Mouse (Mus musculus): ENCODE measurements around the gene Herc2. TPM values are rescaled to one million over a fixed set of nuclear protein-coding genes. Genes with fewer than 3 reads are reported as not detected.
A peak's percentile ranks its signal among the peaks of the same experiment; 100 is the strongest.
"Not testable (repeated sequence)": the region's sequence is repeated elsewhere in the genome, so short reads cannot be mapped to it uniquely, and the experiment has no call there.

The Herc2 gene
- polyA plus RNA-seq (2016; fragmentation: Nextera tagmentation; extraction: Ambion mirVana): 17.5 and 22.2 TPM in 2 replicates

- WGBS: under 1% methylated on average over 47 of the region's 47 CpGs
- Histone ChIP-seq H3K36me3 (peaks cover 4% of the 10 kb centered on the region), H3K27me3 (ENCODE audit: low read depth, poor library complexity, severe bottlenecking) (no peaks in the 10 kb centered on the region), H3K9me3 (replicated peaks) (no peaks in the 10 kb centered on the region), H3K4me3 (peak within 1 kb of the TSS; percentile 81), H3K27ac (peak within 1 kb of the TSS; percentile 87), H3K4me1 (peaks cover 12% of the 10 kb centered on the region)
- DNase-seq (ENCODE audit: low spot score): peak; percentile 96
Observed at GRCm38 (mm10) chr7:56049831-56050321, at the start of gene Herc2. Gene Herc2 (plus strand): TSS chr7:56050196.

GRCm38 (mm10) chr7:56010318-56011017 lies 39.5 kb upstream of the Herc2 start:
- Histone ChIP-seq H3K4me3 (no peak overlapping the region), H3K27ac (no peak overlapping the region), H3K4me1 (no peaks in the 10 kb centered on the region), H3K9me3 (replicated peaks) (no peaks in the 10 kb centered on the region), H3K27me3 (ENCODE audit: low read depth, poor library complexity, severe bottlenecking) (no peaks in the 10 kb centered on the region), H3K36me3 (no peaks in the 10 kb centered on the region)
- DNase-seq (ENCODE audit: low spot score): no peak
- 89% methylated on average over 4 of the region's 4 CpGs for WGBS

- Histone ChIP-seq H3K4me3 (no peak overlapping the region), H3K4me1 (no peaks in the 10 kb centered on the region), H3K36me3 (no peaks in the 10 kb centered on the region), H3K27ac (no peak overlapping the region), H3K27me3 (ENCODE audit: low read depth, poor library complexity, severe bottlenecking) (no peaks in the 10 kb centered on the region), H3K9me3 (replicated peaks) (no peaks in the 10 kb centered on the region)
- no peak for DNase-seq (ENCODE audit: low spot score)
Observed at GRCm38 (mm10) chr7:56011018-56011333, 39.0 kb upstream of the Herc2 start.

- WGBS: 97% methylated on average over 14 of the region's 14 CpGs
- H3K27ac ChIP-seq: no peak overlapping the region
Observed at GRCm38 (mm10) chr7:56013261-56014001, 36.6 kb upstream of the Herc2 start.

GRCm38 (mm10) chr7:56014002-56014702 lies 35.8 kb upstream of the Herc2 start:
- H3K4me3 ChIP-seq; H3K27ac ChIP-seq; DNase-seq (ENCODE audit: low spot score); H3K36me3 ChIP-seq; H3K9me3 ChIP-seq (replicated peaks); H3K27me3 ChIP-seq (ENCODE audit: low read depth, poor library complexity, severe bottlenecking): not testable (repeated sequence)
- peaks cover 10% of the 10 kb centered on the region for H3K4me1 ChIP-seq
- 90% methylated on average over 7 of the region's 18 CpGs for WGBS

More at GRCm38 (mm10) chr7:56013261-56014001, 36.6 kb upstream of the Herc2 start:
- Histone ChIP-seq H3K9me3 (replicated peaks) (no peaks in the 10 kb centered on the region), H3K4me1 (peaks cover 4% of the 10 kb centered on the region; the same call in 1 of the 2 replicates), H3K27me3 (ENCODE audit: low read depth, poor library complexity, severe bottlenecking) (no peaks in the 10 kb centered on the region), H3K4me3 (no peak overlapping the region), H3K36me3 (no peaks in the 10 kb centered on the region)
- no peak for DNase-seq (ENCODE audit: low spot score)

GRCm38 (mm10) chr7:56015172-56015571 lies 34.8 kb upstream of the Herc2 start:
- H3K9me3 ChIP-seq (replicated peaks): no peaks in the 10 kb centered on the region
- peaks cover 13% of the 10 kb centered on the region for H3K4me1 ChIP-seq
- no peaks in the 10 kb centered on the region for H3K27me3 ChIP-seq (ENCODE audit: low read depth, poor library complexity, severe bottlenecking)
- H3K4me3 ChIP-seq: no peak overlapping the region
- H3K27ac ChIP-seq: no peak overlapping the region
- H3K36me3 ChIP-seq: no peaks in the 10 kb centered on the region
- WGBS: 87% methylated on average over 6 of the region's 6 CpGs
- DNase-seq (ENCODE audit: low spot score): no peak

GRCm38 (mm10) chr7:56015837-56016236 lies 34.2 kb upstream of the Herc2 start:
- Histone ChIP-seq H3K9me3 (replicated peaks) (no peaks in the 10 kb centered on the region), H3K27me3 (ENCODE audit: low read depth, poor library complexity, severe bottlenecking) (no peaks in the 10 kb centered on the region), H3K27ac (no peak overlapping the region), H3K4me3 (no peak overlapping the region), H3K4me1 (peaks cover 13% of the 10 kb centered on the region), H3K36me3 (no peaks in the 10 kb centered on the region)
- DNase-seq (ENCODE audit: low spot score): no peak
- WGBS: 93% methylated on average over 7 of the region's 7 CpGs

GRCm38 (mm10) chr7:56017761-56018160 lies 32.2 kb upstream of the Herc2 start:
- peaks cover 13% of the 10 kb centered on the region for H3K4me1 ChIP-seq
- no peak overlapping the region for H3K4me3 ChIP-seq
- WGBS: 86% methylated on average over 3 of the region's 3 CpGs
- no peak for DNase-seq (ENCODE audit: low spot score)
- H3K9me3 ChIP-seq (replicated peaks): no peaks in the 10 kb centered on the region
- H3K27ac ChIP-seq: no peak overlapping the region
- no peaks in the 10 kb centered on the region for H3K36me3 ChIP-seq
- no peaks in the 10 kb centered on the region for H3K27me3 ChIP-seq (ENCODE audit: low read depth, poor library complexity, severe bottlenecking)

- peaks cover 13% of the 10 kb centered on the region for H3K4me1 ChIP-seq
- no peaks in the 10 kb centered on the region for H3K27me3 ChIP-seq (ENCODE audit: low read depth, poor library complexity, severe bottlenecking)
- peak overlapping the region; percentile 86 for H3K27ac ChIP-seq
- DNase-seq (ENCODE audit: low spot score): no peak
- H3K4me3 ChIP-seq: peak overlapping the region; percentile 72
- H3K36me3 ChIP-seq: no peaks in the 10 kb centered on the region
- no peaks in the 10 kb centered on the region for H3K9me3 ChIP-seq (replicated peaks)
- WGBS: 57% methylated on average over 7 of the region's 7 CpGs
Observed at GRCm38 (mm10) chr7:56018446-56018971, 31.5 kb upstream of the Herc2 start.

GRCm38 (mm10) chr7:56018972-56019929 lies 30.7 kb upstream of the Herc2 start:
- H3K27me3 ChIP-seq (ENCODE audit: low read depth, poor library complexity, severe bottlenecking): no peaks in the 10 kb centered on the region
- H3K4me3 ChIP-seq: peak overlapping the region; percentile 72
- no peaks in the 10 kb centered on the region for H3K36me3 ChIP-seq
- 1% methylated on average over 71 of the region's 71 CpGs for WGBS
- H3K9me3 ChIP-seq (replicated peaks): no peaks in the 10 kb centered on the region
- peak; percentile 83 for DNase-seq (ENCODE audit: low spot score)
- H3K4me1 ChIP-seq: peaks cover 13% of the 10 kb centered on the region
- peak overlapping the region; percentile 86 for H3K27ac ChIP-seq

- H3K4me3 ChIP-seq: peak within 1 kb of the TSS; percentile 72
- no peak for DNase-seq (ENCODE audit: low spot score)
- H3K27ac ChIP-seq: peak within 1 kb of the TSS; percentile 86
- no peaks in the 10 kb centered on the region for H3K36me3 ChIP-seq
- 60% methylated on average over 3 of the region's 3 CpGs for WGBS
- no peaks in the 10 kb centered on the region for H3K9me3 ChIP-seq (replicated peaks)
- H3K27me3 ChIP-seq (ENCODE audit: low read depth, poor library complexity, severe bottlenecking): no peaks in the 10 kb centered on the region
- peaks cover 13% of the 10 kb centered on the region for H3K4me1 ChIP-seq
Observed at GRCm38 (mm10) chr7:56019930-56020253, 30.1 kb upstream of the Herc2 start, which contains the start of gene Nipa1. Gene Nipa1 (minus strand): TSS chr7:56019954.

GRCm38 (mm10) chr7:56023586-56023985 lies 26.4 kb upstream of the Herc2 start:
- no peak for DNase-seq (ENCODE audit: low spot score)
- Histone ChIP-seq H3K27ac (no peak overlapping the region), H3K27me3 (ENCODE audit: low read depth, poor library complexity, severe bottlenecking) (no peaks in the 10 kb centered on the region), H3K4me3 (no peak overlapping the region), H3K9me3 (replicated peaks) (no peaks in the 10 kb centered on the region), H3K4me1 (peaks cover 7% of the 10 kb centered on the region), H3K36me3 (no peaks in the 10 kb centered on the region)
- whole genome bisulfite sequencing: 94% methylated on average over 3 of the region's 3 CpGs
